Mouse (Mus musculus): ENCODE data around the gene Syf2. TPM values are rescaled to one million over a fixed set of nuclear protein-coding genes. Genes with fewer than 3 reads are reported as not detected.
"Not testable (repeated sequence)": the region's sequence is repeated elsewhere in the genome, so short reads cannot be mapped to it uniquely, and the experiment has no call there.

Syf2 gene
- 77.9 and 83.6 TPM in 2 replicates for polyA plus RNA-seq (2016; fragmentation: Nextera tagmentation; extraction: Ambion mirVana)

DNA sequence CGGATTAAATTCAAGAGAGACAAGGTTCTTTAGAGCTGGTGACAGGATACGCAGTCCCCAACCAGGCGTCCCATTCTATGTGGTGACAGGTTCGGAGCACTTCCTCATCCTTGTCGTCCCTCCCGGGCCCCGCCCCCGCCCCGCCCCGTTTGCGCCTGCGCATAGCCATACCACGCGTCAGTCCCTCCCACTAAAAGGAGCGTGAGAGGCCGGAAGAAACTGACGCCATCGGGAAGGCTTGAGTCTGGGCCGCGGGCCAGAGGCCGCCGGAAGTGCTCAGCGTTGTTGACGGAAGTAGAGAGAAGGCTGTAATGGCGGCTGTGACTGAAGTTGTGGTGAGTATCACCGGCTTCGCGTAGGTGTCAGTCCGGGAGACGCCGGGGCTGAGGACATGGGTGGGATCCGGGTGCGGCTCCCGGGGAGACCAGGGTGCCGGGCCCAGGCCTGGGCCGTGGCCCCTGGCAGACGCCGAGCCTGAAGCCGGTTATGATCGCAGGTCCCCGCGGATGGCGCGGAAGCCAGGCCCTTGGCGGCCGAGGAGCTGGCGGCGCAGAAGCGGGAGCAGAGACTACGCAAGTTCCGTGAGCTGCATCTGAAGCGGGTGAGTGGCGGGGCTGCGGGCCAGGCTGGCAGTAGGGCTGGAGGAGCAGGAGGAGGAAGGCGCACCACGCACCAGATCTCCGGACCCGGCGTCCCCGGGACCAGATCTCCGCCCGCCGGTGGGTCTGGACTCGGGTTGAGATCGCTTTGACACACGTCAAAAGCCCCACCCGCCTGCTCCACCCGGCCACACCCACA lies at the start of gene Syf2:
TSS of gene Syf2 (plus strand) at position 215 of the 798 bp plus-strand sequence.
- WGBS = under 1% methylated on average over 67 of the region's 68 CpGs
- peaks cover 55% of the 10 kb centered on the region for H3K36me3 ChIP-seq (replicated peaks)
- H3K4me2 ChIP-seq = peak within 1 kb of the TSS; percentile 82
- no peaks in the 10 kb centered on the region for H3K9me3 ChIP-seq
- ATAC-seq (ENCODE audit: low FRiP score) = peak; percentile 97
- H3K27ac ChIP-seq = peak within 1 kb of the TSS; percentile 68
- H3K4me3 ChIP-seq (replicated peaks) = peak within 1 kb of the TSS; percentile 96
- peak within 1 kb of the TSS; percentile 82 for H3K9ac ChIP-seq
- peaks cover 27% of the 10 kb centered on the region for H3K4me1 ChIP-seq
- H3K27me3 ChIP-seq = no peaks in the 10 kb centered on the region

DNA sequence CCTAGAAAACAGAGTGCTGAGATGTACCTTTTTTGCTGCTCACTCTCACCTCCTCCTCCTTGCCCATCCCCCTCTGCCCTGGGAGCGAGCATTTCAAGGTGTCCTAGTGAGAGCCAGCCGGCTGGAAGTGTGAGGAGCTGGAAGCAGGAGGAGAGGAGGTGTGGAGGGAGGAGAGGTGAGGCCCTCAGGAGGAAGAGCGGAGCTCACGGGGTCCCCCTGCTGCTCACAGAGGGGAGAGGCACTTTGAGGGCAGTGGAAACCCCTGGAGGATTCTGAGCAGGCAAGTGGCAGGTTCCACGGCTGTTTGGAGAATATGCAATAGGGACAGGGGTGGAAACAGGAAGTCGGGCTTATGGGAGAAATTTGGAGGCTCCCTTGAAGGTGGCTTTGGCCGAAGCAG lies 47.4 kb upstream of the Syf2 start:
- no peak for ATAC-seq (ENCODE audit: low FRiP score)

DNA sequence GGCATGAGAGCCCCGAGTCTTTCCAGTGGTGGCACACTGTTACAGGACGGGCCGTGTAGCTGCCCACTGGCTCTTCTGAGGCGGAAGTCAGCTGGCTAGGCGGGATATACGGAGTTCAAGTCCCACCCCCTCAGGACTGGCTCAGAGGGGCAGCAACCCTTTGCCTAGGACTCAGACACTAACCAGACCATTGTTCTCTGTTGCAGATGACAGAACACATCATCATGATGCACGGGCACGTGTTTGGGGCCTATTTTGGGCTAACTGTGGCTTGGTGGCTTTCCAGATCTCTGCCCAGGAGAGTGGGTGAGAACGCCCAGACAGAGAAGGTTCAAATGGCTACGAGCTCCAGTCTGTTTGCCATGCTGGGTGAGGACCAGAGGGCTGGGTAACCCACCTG lies 46.9 kb upstream of the Syf2 start:
- Histone ChIP-seq H3K4me1 (peaks cover 9% of the 10 kb centered on the region), H3K4me3 (replicated peaks) (no peak overlapping the region), H3K27me3 (peaks cover 4% of the 10 kb centered on the region; the same call in 1 of the 2 replicates), H3K9ac (no peak overlapping the region), H3K36me3 (replicated peaks) (no peaks in the 10 kb centered on the region), H3K4me2 (no peak overlapping the region), H3K27ac (no peak overlapping the region), H3K9me3 (no peaks in the 10 kb centered on the region)
- ATAC-seq (ENCODE audit: low FRiP score) = no peak
- 89% methylated on average over 10 of the region's 10 CpGs for WGBS

More for the DNA sequence above, 47.4 kb upstream of the Syf2 start:
- Histone ChIP-seq H3K9ac (no peak overlapping the region), H3K27ac (no peak overlapping the region), H3K4me1 (peaks cover 9% of the 10 kb centered on the region), H3K9me3 (no peaks in the 10 kb centered on the region), H3K4me3 (replicated peaks) (no peak overlapping the region), H3K36me3 (replicated peaks) (no peaks in the 10 kb centered on the region), H3K4me2 (no peak overlapping the region), H3K27me3 (peaks cover 4% of the 10 kb centered on the region; the same call in 1 of the 2 replicates)
- WGBS = 33% methylated on average over 7 of the region's 7 CpGs

DNA sequence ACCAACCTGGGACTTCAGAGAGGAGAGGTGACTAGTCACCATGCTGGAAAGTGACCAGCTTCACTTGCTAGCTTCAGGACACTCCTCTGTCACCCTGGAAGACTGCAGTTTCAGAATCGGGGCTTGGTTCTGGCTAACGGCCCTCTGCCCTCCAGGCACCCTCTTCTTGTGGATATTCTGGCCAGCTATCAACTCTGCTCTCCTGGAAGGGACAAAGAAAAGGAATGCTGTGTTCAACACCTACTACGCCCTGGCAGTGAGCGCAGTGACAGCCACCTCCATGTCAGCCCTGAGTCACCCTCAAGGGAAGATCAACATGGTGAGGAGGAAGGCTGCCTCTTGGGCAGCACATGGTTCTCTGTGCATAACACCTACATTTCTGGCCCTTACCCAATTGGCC lies 46.3 kb upstream of the Syf2 start:
- Histone ChIP-seq H3K9me3 (no peaks in the 10 kb centered on the region), H3K4me2 (no peak overlapping the region), H3K4me3 (replicated peaks) (no peak overlapping the region), H3K27me3 (peaks cover 4% of the 10 kb centered on the region; the same call in 1 of the 2 replicates), H3K36me3 (replicated peaks) (no peaks in the 10 kb centered on the region), H3K4me1 (peaks cover 6% of the 10 kb centered on the region), H3K9ac (no peak overlapping the region), H3K27ac (no peak overlapping the region)
- WGBS = 94% methylated on average over 4 of the region's 4 CpGs
- no peak for ATAC-seq (ENCODE audit: low FRiP score)

DNA sequence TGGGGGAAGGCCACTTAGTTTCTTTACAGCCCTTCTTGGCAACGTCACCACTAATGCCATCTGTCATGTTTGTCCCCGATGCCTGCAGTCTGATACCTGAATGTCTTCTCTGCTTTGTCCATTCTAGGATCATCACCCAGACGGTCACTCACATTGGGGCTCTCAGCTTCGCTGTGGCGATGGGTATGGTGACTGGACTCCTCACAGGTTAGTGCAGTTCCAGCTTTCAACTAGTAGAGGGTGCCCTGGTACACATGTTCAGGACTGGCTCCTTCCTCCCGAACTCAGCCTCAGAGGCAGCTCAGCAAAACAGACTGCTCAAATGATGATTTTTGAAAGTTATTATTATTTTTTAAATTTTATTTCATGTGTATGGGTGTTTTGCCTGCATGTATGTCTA lies 38.6 kb upstream of the Syf2 start:
- Histone ChIP-seq H3K4me1 (peaks cover 3% of the 10 kb centered on the region; the same call in 1 of the 2 replicates), H3K27me3 (no peaks in the 10 kb centered on the region)

DNA sequence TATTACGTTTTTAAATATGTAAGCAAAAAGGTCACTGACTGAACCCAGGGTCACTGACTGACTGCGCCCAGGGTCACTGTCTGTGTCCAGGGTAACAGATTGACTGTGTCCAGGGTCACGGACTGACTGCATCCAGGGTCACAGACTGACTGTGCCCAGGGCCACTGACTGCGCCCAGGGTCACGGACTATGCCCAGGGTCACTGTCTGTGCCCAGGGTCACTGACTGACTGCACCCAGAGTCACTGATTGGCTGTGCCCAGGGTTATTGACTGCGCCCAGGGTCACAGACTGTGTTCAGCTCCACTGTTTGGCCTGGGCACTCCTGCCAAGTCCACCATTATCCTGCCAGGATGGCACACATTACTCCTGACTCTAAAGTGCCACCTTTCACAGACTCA lies 33.4 kb upstream of the Syf2 start:
- Histone ChIP-seq H3K9me3 (no peaks in the 10 kb centered on the region), H3K4me2 (no peak overlapping the region), H3K27ac (no peak overlapping the region), H3K27me3 (no peaks in the 10 kb centered on the region), H3K9ac (no peak overlapping the region), H3K4me3 (replicated peaks) (no peak overlapping the region), H3K4me1 (peaks cover 3% of the 10 kb centered on the region; the same call in 1 of the 2 replicates), H3K36me3 (replicated peaks) (peaks cover 76% of the 10 kb centered on the region)
- WGBS = 92% methylated on average over 6 of the region's 6 CpGs
- no peak for ATAC-seq (ENCODE audit: low FRiP score)

More for the DNA sequence above, 38.6 kb upstream of the Syf2 start:
- no peak for ATAC-seq (ENCODE audit: low FRiP score)
- H3K4me2 ChIP-seq = no peak overlapping the region
- no peak overlapping the region for H3K27ac ChIP-seq
- H3K4me3 ChIP-seq (replicated peaks) = no peak overlapping the region
- WGBS = 81% methylated on average over 6 of the region's 6 CpGs
- peaks cover 28% of the 10 kb centered on the region for H3K36me3 ChIP-seq (replicated peaks)
- no peaks in the 10 kb centered on the region for H3K9me3 ChIP-seq
- H3K9ac ChIP-seq = no peak overlapping the region

DNA sequence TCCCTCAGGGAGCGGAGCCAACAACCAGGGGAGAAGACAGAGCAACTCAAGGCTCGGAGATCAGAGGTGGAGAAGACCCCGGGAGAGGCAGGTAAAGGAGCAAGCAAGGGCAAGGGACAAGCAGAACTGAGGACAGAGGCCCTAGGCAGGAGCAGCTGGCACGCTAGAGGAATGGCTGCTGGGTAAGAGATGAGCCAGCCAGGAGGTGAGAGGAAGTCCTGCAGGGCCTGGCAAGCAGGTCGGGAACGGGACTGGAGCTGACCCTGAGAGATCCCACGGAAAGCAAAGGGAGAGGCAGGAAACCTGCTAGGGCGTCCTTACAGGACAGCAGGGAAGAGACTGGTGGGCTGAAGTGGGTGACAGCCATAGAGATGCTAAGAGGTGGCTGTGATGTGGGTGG lies 29.6 kb upstream of the Syf2 start:
- 89% methylated on average over 8 of the region's 8 CpGs for WGBS
- no peak overlapping the region for H3K4me2 ChIP-seq
- no peaks in the 10 kb centered on the region for H3K9me3 ChIP-seq
- no peak overlapping the region for H3K9ac ChIP-seq
- no peaks in the 10 kb centered on the region for H3K4me1 ChIP-seq
- H3K27ac ChIP-seq = no peak overlapping the region
- ATAC-seq (ENCODE audit: low FRiP score) = no peak
- peaks cover 96% of the 10 kb centered on the region for H3K36me3 ChIP-seq (replicated peaks)
- H3K27me3 ChIP-seq = no peaks in the 10 kb centered on the region
- no peak overlapping the region for H3K4me3 ChIP-seq (replicated peaks)

DNA sequence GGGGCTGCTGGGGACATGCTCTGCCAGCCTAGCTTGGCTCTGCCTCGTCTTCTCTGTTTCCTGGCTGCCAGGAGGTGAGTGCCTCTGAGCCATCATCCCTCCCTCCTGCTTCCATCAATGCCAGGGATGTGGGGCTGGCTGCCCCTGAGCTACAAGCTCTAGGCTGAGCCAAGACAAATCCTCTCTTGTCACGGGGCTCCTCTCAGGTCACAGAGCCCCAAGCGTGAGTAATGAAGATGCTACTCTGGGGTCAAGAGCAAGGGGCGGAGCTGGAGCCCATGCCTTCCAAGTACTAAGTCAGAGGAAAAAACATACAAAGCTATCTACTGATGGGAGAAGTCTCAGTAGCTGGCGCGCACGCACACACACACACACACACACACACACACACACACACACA lies 27.7 kb upstream of the Syf2 start:
- WGBS = 77% methylated on average over 7 of the region's 7 CpGs
- H3K27me3 ChIP-seq = no peaks in the 10 kb centered on the region
- no peak overlapping the region for H3K4me2 ChIP-seq
- no peak for ATAC-seq (ENCODE audit: low FRiP score)
- H3K27ac ChIP-seq = no peak overlapping the region
- H3K36me3 ChIP-seq (replicated peaks) = peaks cover 98% of the 10 kb centered on the region
- no peaks in the 10 kb centered on the region for H3K9me3 ChIP-seq
- no peaks in the 10 kb centered on the region for H3K4me1 ChIP-seq
- no peak overlapping the region for H3K4me3 ChIP-seq (replicated peaks)
- H3K9ac ChIP-seq = no peak overlapping the region

DNA sequence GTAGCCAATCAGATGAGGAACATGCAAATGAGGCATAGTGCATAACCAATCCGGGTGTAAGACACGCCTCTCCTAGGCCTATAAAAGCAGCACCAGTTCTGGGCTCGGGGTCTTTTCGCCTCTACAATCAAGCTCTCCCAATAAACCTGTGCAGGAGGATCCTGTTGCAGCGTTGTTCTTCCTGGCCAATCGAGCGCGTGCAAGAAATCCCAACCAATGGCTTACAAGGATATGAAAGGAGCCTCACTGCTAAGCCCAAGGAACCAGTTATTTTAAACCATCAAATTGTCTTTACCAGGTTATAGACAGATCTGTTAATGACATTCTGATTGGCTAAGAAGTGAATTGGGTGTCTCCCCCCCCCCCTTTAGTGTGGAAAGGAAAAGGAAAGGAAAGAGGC lies 19.3 kb upstream of the Syf2 start:
- WGBS = 94% methylated on average over 8 of the region's 8 CpGs
- not testable (repeated sequence) for ATAC-seq (ENCODE audit: low FRiP score); H3K9me3 ChIP-seq; H3K4me2 ChIP-seq; H3K27ac ChIP-seq; H3K27me3 ChIP-seq; H3K9ac ChIP-seq; H3K4me3 ChIP-seq (replicated peaks)
- Histone ChIP-seq H3K36me3 (replicated peaks) (peaks cover 49% of the 10 kb centered on the region), H3K4me1 (peaks cover 16% of the 10 kb centered on the region)

DNA sequence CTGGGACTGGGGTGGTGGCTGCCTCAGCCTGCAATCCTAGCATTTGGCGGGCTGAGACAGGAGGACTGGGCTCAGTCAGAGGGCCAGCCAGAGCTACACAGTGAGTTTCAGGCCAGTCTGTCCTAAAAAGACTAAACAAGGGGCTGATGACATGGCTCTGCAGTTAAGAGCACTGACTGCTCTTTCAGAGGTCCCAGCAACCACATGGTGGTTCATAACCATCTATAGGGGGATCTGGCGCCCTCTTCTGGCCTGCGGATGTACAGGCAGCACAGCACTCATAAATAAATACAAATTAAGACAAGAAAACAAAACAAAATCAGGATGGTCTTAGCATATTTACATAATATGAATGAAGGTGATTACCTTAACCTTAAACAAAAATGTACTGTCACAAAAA lies 17.3 kb upstream of the Syf2 start:
- no peak for ATAC-seq (ENCODE audit: low FRiP score)
- H3K27me3 ChIP-seq = no peaks in the 10 kb centered on the region
- H3K9me3 ChIP-seq = 0 out of 2 replicates have a peak, but pooled peaks cover 4% of the 10 kb centered on the region
- peak overlapping the region; percentile 95; the same call in 1 of the 2 replicates for H3K9ac ChIP-seq
- peaks cover 16% of the 10 kb centered on the region for H3K4me1 ChIP-seq
- H3K36me3 ChIP-seq (replicated peaks) = peaks cover 29% of the 10 kb centered on the region
- H3K4me3 ChIP-seq (replicated peaks) = peak overlapping the region; percentile 88
- H3K4me2 ChIP-seq = peak overlapping the region; percentile 67
- H3K27ac ChIP-seq = no peak overlapping the region
- 29% methylated on average over 3 of the region's 3 CpGs for WGBS

DNA sequence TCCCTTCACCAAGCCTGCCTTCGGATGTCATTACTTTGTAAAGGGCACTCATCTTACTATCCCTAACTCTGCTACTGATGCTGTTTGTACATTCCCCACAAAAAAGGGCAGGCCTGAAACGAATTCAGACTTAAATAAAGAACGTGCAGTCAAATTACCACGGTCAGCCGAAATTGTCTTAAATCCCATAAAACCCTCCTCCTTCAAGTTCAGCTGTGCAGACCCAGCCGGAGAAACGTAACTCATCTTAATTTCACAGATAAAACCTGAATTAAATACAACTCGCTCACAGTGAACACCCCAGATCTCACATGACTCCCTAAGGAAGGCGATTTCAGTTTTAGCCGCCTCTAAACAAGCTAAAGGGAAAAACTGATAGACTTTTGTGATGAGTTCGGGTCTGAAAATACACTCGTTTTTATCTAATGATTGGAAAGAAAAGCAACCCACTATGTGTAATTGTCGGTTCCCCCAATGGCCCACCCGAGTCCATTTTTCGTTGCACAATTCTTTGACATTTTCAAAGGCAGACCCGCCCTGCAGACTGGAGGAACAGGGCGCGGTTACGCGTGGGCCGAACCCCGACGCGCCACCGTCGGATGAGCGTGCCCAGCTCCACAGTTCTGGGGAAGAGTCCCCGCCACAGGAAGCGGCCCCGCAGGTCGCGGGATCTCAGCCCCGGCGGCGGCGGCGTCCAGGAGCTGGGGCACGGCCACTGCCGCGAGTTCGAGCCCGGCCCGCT lies 16.4 kb upstream of the Syf2 start:
- H3K4me1 ChIP-seq = peaks cover 16% of the 10 kb centered on the region
- peak overlapping the region; percentile 67 for H3K4me2 ChIP-seq
- 0 out of 2 replicates have a peak, but pooled peaks cover 4% of the 10 kb centered on the region for H3K9me3 ChIP-seq
- peak overlapping the region; percentile 88 for H3K4me3 ChIP-seq (replicated peaks)
- 2% methylated on average over 43 of the region's 43 CpGs for WGBS
- H3K27me3 ChIP-seq = no peaks in the 10 kb centered on the region
- peak; percentile 69 for ATAC-seq (ENCODE audit: low FRiP score)
- H3K36me3 ChIP-seq (replicated peaks) = peaks cover 20% of the 10 kb centered on the region
- peak overlapping the region; percentile 95 for H3K9ac ChIP-seq
- H3K27ac ChIP-seq = peak overlapping the region; percentile 86

DNA sequence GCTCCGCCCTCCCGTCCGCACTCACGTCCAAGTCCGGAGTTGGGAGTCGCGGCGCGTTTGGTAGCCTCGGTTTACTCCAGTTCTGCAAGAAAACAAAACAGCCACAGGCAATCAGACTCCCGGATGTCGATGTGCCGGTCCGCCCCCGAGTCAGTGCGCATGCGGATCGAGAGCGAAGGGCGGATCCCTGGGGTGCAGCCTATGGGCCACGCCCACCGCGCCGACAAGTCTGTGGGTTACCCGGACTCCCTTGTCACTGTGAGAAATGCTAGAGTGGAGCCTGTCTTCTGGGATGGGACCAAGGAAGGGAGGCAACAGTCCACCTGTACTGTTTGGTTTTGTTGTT lies 15.9 kb upstream of the Syf2 start, which contains the start of gene Tmem50a:
TSS of gene Tmem50a (minus strand) at position 161 of the 346 bp plus-strand sequence.
- Histone ChIP-seq H3K4me3 (replicated peaks) (peak within 1 kb of the TSS; percentile 88), H3K4me1 (peaks cover 16% of the 10 kb centered on the region), H3K9ac (peak within 1 kb of the TSS; percentile 95), H3K9me3 (0 out of 2 replicates have a peak, but pooled peaks cover 4% of the 10 kb centered on the region), H3K36me3 (replicated peaks) (peaks cover 17% of the 10 kb centered on the region), H3K4me2 (peak within 1 kb of the TSS; percentile 67), H3K27ac (peak within 1 kb of the TSS; percentile 86), H3K27me3 (no peaks in the 10 kb centered on the region)
- ATAC-seq (ENCODE audit: low FRiP score) = peak; percentile 94
- WGBS = under 1% methylated on average over 25 of the region's 25 CpGs
